Mouse (Mus musculus): Measurements from ENCODE around the gene BC028528. TPM values are rescaled to one million over a fixed set of nuclear protein-coding genes. Genes with fewer than 3 reads are reported as not detected.
"Not testable (repeated sequence)": the region's sequence is repeated elsewhere in the genome, so short reads cannot be mapped to it uniquely, and the experiment has no call there.

Gene BC028528
- polyA plus RNA-seq, 1 experiment: 5.6 TPM

DNA sequence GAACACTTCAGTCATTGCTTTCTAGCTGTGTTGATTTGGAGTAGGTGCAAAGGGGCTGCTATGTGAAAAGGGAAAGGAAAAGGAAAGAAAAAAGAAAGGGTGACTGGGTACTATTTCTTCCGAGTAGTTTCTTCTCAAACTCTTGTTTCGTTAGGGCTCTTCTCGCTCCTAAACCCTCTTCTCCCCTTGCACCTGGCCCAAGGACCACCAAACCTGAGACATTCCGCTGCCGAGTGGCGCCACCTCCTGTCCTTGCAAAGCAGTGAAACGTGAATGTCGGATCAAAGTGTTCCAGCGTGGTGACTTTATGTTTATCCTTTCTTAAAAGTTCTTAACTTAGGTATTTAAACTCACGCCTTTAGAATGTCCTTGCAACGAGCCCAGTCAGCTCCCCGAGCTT lies 15.1 kb upstream of the BC028528 start:
- no peak for DNase-seq (ENCODE audit: low read depth, low spot score)

DNA sequence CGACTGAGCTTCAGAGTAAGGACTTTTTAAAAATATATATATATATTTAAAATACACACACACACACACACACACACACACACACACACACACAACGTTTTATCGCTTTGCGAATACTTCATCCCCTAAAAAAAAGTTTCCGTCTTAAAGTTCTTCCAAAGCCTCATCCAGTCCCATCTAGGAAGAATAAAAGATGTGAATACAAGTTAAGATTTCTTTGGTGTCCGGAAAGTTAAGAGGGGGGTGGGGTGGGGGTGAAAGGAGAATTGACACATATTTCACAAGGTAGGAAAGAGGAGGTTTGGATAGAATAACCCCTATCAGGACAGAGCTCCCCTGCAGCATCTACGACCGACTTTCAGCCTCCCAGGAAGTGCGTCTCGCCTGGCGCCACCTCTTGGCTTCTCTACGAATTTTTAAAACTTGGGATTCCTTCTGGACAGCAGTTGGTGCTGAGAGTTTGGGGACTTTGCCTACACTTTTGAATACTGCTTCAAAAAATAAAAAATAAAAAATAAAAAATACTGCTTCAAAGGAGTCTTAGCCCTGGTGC lies 14.2 kb upstream of the BC028528 start:
- no peak for DNase-seq (ENCODE audit: low read depth, low spot score)
- WGBS: 2% methylated on average over 12 of the region's 12 CpGs

More for the DNA sequence above, 15.1 kb upstream of the BC028528 start:
- under 1% methylated on average over 12 of the region's 12 CpGs for WGBS

DNA sequence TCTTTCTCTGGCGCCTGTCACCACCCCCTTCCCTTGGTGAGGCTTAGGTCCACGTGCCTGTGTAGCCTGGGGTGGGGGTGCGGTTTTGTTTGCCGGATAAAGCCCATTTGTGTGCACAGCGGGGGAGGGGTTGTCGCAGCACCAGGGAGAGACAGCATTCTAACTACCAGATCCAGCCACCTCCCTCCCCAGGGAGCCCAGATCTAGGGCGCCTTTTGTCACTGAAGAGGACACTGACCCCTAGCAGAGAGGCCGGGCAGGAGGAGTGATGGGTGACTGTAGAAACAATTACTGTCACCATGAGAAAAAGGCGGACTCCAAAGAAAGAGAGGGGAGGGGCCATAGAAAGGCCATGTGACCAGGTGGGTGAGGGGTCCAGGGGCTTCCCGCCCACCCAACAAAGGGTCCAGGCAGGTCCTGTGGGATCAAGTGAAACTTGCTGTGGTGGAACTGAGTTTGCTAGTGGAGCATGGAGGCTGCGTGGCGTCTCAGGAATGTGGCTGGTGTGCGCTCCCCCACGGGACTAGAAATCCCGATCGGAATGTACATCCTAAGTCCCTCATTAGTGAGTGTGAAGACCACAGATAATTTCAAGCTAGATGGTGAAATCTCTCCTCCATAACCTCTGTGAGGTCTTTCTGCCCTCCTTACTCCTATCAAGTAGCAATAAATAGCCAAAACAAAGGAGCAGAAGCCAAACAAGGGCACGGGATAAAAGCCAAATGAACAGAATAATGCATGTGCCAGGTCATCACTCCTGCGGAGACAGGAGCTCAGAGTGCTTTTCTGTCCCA lies 13.5 kb upstream of the BC028528 start:
- WGBS: 3% methylated on average over 18 of the region's 18 CpGs
- no peak for DNase-seq (ENCODE audit: low read depth, low spot score)

DNA sequence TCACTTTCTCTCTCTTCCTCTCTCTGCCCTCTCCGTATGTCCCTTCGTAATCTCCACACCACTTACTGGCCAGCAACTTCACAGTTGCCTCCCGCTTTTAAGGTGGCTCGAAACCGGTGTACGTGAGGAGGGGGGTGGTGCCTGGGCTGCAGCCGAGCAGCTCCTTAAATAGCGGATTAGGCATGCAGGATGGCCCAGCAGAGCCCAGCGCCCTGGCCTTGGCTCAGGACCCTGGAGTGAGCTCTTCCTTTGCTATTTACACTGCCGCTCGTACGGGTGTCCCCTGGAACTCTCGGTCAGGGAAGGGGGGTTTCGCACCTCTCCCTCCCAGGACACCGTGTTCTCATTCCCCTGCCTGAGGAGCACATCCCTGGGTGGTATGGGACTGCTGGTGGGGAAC lies 12.8 kb upstream of the BC028528 start, which contains the start of gene Car14:
Gene Car14 (minus strand): TSS at position 124 of the 400 bp plus-strand sequence.
- 6% methylated on average over 15 of the region's 15 CpGs for WGBS
- no peak for DNase-seq (ENCODE audit: low read depth, low spot score)

DNA sequence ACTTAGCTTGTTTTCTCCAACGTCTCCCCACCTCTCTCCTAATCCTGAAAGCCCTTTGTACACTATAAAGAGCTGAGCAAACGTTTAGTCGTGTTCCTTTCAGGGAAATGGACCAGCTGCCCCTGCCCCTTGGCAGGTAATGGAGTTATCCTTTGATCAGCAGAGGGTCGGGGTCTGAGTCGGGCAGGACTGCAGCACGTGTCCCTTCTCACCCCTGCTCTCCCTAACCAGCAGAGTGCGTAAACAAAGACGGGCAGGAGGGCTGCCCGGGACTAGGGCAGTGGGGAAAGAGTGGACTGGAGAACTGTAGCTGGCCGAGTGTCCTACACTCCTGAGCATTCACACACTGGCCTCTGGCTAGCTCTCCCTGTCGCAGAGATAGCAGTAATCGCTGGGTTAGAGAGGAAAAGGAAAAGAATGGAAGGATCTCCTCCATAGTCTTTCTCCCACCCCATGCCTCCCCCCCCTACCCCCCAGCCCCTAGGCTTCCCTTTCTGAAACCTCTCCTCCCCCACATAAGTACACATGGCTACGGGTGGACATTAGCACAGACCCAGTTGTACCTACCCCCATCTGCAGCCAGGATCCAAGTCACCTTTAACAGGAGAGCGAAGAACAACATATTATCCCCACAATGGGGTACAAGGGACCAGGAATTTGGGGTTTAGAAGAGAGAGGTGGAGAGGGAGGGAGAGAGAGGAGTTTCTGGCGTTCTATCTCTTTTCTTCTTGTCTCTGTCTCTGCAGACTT lies 12.1 kb upstream of the BC028528 start:
- DNase-seq (ENCODE audit: low read depth, low spot score): no peak
- 20% methylated on average over 15 of the region's 15 CpGs for WGBS

DNA sequence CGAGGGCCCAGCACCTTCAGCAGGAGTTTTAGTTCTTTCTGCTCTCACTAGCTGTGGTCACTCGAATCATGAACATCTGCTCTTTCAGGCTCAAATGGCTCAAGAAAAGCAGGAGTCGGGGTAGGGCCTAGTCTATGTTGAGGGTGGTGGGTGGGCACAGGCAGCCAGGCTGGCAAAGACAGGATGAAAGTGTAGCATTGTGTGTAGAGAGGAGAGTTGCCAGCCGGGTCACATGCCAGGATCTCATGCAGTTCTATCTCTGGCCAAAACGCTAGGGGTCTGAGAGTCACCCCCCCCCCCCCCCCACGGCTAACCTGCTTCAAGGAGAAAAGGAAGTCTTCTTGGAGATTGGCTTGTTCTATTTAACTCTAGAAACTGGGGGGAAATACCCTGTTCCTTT lies 10.8 kb upstream of the BC028528 start:
- DNase-seq (ENCODE audit: low read depth, low spot score): no peak
- WGBS: 55% methylated on average over 6 of the region's 6 CpGs

DNA sequence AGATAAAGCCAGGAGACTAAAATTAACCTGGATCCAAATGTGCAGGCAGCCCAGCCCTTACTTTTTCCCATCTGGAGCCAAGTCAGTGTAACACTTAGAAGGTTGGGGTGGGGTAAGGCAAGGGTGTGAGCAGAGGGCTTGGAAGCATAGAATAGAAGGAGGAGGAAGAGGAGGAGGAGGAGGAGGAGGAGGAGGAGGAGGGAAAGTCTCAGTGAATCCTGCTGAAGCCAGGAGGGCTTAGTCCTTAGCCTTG lies 10.5 kb upstream of the BC028528 start:
- no peak for DNase-seq (ENCODE audit: low read depth, low spot score)

DNA sequence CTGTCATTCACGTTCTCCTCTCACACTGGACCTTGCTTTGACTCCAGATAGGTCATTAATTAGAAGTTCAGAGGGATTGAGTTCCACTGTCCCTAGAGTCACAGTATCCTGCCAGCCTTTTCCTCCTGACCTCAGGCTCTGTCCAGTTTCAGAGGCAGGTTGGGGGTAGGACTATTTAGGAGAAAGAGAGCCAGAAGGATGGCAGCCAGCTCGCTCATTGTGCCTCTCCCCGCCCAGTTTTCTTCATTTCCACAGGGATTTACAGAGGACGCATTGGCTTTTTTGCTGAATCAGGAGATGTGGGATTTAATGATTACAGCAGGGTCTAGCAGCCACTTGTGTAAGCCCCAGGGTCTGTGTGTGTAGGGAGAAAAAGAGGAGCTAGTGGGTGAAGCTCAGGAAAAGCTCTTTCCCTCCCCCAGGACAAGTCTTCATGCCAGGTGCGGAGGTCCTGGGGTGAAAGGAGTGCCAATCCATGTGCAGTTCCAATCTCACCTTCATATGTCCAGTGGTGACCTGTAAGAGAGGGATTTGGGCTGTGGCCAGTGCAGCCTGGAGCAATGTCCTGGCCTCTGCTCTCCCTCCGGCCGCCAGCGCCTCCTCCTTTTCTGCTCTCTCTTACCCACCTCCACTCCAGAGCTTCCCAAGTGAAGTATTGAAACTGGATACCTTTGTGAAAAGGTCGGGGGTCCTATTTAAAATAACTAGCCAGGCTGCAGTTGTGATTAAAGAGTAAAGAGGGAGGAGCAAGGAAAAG lies 10.0 kb upstream of the BC028528 start:
- no peak for DNase-seq (ENCODE audit: low read depth, low spot score)
- 68% methylated on average over 9 of the region's 9 CpGs for WGBS

DNA sequence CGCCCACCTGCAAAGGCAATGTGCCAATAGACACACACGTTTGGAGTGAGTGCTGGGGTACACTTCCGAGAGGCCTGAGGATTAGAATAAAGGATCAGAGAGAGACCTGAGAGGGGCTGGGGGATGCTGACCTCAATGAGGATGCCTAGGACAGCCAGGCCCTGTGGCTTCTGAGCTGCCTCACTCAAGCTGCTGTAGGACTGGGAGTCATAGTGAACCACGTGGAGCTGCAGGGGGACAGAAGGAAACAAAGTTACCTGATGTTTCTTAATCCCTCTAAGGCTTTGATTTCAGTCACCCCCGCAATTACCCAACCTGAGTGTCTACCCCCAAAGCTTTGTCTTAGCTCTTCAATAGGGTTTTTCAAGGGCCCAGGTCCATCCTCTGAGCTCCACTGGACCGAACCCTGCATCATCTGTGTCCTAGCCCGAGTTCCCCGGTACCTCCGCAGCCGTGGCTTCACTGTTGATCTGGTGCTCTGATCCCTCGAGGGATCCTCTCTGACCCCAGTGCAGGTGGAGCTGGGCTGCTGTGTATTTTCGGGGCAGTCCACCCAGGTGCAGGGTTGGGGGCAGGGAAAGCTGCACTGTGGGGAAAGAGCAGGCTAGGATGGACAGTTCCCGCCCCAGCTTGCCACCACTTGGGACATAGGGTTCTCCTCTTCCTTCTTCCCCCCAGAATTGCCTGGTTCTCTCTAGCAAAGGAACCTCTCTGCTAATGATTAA lies 8.2 kb upstream of the BC028528 start:
- WGBS: 54% methylated on average over 13 of the region's 13 CpGs
- DNase-seq (ENCODE audit: low read depth, low spot score): no peak

DNA sequence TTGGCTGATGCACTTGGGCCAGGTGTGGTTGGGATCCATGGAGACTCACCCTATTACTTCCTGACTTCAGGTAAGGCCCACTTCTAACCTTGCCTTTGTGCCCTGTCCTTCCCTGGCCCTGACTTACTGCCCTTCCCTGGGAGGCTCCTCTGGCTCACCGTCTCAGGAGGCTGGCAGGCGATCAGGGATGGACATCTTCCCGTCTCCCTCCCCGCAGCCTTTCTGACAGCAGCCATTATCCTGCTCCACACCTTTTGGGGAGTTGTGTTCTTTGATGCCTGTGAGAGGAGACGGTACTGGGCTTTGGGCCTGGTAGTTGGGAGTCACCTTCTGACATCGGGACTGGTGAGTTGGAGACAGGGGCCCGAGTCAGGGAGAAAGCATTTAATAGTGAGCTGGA lies 3.7 kb upstream of the BC028528 start:
- not testable (repeated sequence) for DNase-seq (ENCODE audit: low read depth, low spot score)
- WGBS: 88% methylated on average over 7 of the region's 7 CpGs

DNA sequence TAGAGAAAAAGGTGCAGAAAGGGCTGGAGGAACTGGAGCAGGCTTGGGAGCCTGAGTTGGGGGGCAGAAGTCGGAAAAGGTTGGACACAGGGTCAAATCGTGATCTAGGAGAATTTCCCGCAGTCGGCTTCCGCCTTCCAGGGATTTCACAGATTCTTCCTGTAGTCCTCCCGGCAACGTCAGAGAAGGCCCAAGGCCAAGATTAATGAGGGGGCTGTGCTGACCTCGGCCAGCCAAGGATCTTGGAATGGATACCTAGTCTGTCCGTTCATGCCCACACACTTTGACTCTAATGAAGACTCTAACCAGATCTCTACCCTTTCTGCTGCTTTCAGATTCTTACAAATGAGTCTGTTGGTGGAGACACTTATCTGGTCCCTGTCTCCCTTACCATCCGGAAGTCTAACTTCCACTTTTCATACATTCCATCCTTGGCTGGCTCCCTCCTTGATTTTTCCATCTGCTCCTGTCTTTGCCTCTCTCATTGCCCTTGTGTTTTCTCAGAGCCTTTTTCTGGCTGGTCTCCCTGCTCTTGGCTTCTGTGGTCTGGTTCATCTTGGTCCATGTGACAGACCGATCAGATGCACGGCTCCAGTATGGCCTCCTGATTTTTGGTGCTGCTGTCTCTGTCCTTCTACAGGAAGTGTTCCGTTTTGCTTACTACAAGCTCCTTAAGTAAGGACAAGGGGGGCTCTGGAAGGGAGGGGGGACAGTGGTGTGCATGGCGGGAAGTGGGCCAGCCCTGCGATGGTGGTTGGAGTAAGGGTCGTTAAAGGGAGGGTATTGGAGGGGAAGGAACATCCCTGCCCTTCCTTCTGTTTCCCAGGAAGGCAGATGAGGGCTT lies 2.7 kb upstream of the BC028528 start:
- DNase-seq (ENCODE audit: low read depth, low spot score): no peak
- 5% methylated on average over 16 of the region's 16 CpGs for WGBS

DNA sequence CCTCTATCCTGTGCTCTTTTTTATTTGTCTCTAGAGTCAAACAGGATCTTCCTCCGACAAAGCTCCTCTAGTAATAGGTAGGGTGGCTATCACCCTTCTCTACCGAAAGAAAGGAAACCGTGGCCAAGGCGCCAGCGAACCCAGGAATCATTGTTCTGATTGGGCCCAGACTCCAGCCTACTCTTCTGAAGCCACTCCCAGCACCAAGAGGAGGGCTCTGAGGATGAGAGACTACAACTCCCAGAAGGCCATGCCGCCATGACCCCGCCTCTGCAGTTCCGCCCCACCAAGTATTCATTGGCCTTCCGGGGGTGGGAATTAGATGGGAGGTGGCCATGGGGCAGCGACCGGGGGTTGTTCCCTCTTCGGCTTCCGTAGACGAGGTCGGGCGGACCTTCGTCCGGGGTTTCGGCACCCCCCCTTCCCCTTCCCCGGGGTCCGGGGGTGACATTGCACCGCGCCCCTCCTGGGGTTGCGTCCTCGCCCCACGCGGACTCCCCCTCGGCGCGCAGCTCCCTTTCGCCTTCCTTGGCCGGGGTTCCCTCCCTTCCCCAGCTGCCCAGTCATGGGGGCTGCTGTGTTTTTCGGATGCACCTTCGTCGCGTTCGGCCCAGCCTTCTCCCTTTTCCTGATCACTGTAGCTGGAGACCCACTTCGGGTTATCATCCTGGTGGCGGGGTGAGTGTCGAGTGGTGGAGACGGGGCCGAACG lies 2.0 kb upstream of the BC028528 start, which contains the start of gene Aph1a:
Gene Aph1a (plus strand): TSS at position 364 of the 711 bp plus-strand sequence.
- DNase-seq (ENCODE audit: low read depth, low spot score): peak; percentile 94
- under 1% methylated on average over 32 of the region's 43 CpGs for WGBS

DNA sequence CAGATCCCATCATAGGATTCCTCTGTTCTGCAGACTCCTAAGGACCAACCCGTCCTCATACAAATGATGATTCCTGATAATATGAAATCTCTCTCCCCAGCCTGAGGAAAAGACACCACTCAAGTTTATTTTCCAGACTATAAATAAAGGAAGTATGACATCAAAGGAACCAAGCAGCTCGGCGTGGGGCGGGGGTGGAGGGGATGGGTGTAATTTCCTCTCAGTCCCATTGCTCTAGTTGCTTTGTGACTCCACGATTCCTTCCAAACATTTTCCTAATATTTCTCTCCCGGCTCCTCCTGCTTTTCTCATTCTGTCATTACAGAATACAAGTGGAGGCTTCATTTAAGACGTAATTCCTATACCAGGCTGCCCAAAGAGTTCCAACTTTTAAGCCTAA lies 1.3 kb upstream of the BC028528 start:
- 15% methylated on average over 7 of the region's 7 CpGs for WGBS
- no peak for DNase-seq (ENCODE audit: low read depth, low spot score)

DNA sequence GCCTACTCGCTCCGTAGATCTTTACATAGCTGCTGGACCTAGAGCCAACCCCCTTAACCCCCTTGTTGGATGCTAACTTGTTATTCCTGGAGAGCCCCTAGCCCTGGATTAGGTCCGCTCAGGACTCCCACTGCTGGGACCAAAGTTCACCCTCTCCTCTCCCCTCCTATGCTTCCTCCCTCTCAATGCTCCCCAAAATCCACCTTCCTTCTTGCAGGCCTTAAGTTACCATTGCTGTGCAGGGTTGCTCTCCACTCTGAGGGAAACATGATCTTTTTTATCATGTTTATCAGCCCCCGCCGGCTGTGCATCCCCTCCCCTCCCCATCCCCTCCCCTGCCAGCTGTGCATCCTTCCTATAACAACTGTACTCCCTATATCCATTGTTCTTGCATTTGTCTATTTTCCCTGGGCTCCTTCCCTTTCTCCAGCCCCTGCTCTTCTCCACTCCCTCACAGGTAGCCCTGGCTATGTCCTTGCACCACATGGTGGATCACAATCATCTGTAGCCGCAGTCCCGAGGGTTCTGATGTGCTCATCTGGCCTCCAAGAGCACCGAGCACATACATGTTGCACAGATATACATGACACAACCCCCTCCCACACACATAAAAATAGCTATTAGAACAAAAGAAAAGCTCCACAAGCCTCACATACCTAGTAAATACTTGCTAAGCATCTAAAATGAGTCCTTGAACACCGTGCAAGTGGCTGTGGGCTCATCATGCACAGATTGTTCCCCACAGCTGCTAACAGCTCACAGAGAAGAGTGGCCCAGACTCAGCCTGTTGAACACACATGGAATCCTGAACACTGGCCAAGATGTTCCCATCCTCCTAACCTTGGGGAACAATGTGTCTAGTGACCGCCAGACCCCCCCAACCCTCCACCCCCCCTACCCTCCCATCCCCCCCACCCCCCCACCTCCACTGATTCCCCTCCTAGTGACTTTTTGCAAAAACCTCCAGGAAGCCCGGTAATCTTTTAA lies 554 bp upstream of the BC028528 start:
- WGBS: 60% methylated on average over 11 of the region's 11 CpGs
- no peak for DNase-seq (ENCODE audit: low read depth, low spot score)

DNA sequence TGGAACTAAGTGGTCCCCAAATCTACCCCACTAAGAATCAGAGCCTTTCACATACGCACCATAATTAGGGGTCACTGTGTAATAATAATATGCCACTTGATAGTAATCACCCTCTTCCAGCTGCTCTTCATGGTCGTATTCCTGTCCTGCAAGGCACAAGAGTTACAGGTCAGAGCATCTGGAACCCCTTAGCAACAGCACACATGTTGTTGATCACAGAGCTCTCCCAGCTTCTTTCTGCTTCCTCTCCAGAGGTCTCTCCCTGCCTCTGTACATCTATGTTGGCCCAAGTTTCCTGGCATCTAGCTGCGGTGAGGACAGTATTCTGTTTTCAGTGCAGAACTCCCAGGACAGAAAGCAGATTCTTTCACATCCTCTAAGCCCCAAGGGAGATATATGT lies 2.1 kb downstream of the BC028528 start:
- DNase-seq (ENCODE audit: low read depth, low spot score): no peak
- 80% methylated on average over 3 of the region's 3 CpGs for WGBS

DNA sequence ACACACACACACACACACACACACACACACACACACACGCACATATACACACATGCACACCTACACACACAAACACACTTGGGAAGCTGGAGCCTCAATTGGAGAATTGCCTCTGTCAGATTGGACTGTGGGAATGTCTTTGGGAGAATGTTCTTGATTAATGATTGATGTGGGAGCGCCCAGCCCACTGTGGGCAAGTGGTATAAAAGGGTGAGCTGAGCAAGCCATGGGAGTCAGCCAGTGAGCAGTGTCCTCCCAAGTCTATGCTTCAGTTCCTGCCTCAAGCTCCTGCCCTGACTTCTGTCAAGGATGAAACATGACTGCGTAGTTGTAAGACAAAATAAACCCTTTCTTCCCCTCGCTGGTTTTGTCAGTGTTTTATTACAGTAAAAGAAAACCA lies 4.2 kb downstream of the BC028528 start:
- WGBS: 43% methylated on average over 4 of the region's 4 CpGs
- DNase-seq (ENCODE audit: low read depth, low spot score): no peak

DNA sequence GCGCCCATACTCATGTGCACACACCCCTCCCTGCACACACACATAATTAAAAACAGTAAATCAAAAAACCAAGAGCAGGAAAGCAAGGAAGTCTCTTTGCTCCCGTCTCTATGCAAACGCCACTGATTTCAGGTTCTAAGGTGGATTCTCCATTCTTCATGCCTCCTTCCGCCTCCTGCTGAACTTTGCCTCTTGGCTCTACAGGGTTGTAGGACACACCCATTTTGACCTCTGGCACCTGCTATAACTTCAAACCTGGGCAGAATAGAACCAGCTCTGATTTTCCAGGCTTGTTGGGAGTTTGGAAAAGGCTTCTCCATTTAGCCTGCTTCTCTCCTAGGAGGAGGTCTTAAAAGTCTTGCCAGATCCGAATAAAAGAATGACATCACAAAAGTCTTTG lies 7.4 kb downstream of the BC028528 start:
- DNase-seq (ENCODE audit: low read depth, low spot score): peak; percentile 82
- 37% methylated on average over 5 of the region's 5 CpGs for WGBS

All from large intestine, adult 2 months (tissue).